Mouse (Mus musculus): ENCODE measurements around the gene Gm12185. TPM values are rescaled to one million over a fixed set of nuclear protein-coding genes. Genes with fewer than 3 reads are reported as not detected.

The Gm12185 gene
- 0.04 and 0.05 TPM in 2 replicates for polyA plus RNA-seq (2012; rRNA removed; ENCODE audit: low replicate concordance)

GRCm38 (mm10) chr11:48991740-48992520, at the start of gene Gm12185:
Gene Gm12185 (minus strand): TSS chr11:48992226.

GRCm38 (mm10) chr11:48994018-48994417, 2.0 kb upstream of the Gm12185 start, which contains the start of gene Tgtp1:
Gene Tgtp1 (minus strand): TSS chr11:48994172.

GRCm38 (mm10) chr11:48979251-48979650, 12.8 kb downstream of the Gm12185 start, which contains the start of gene 9930111J21Rik1:
Gene 9930111J21Rik1 (minus strand): TSS chr11:48979398.

GRCm38 (mm10) chr11:48978240-48978939, 13.6 kb downstream of the Gm12185 start, which contains the start of gene Olfr56:
Gene Olfr56 (plus strand): TSS chr11:48978889.

GRCm38 (mm10) chr11:48946090-48946489, 45.9 kb downstream of the Gm12185 start, which contains the start of gene Psme2b:
Gene Psme2b (minus strand): TSS chr11:48946190.

GRCm38 (mm10) chr11:48902021-48902420, 90.0 kb downstream of the Gm12185 start, which contains the start of gene Gm5431:
Gene Gm5431 (minus strand): TSS chr11:48902214.

GRCm38 (mm10) chr11:48871201-48871772, 120.7 kb downstream of the Gm12185 start, which contains the start of gene Irgm1:
Gene Irgm1 (minus strand): TSS chr11:48871683.

Other genes with a start within 250 kb of the Gm12185 start
- 1,617 and 1,811 TPM in 2 replicates for gene Rack1, start 191.9 kb downstream of the Gm12185 start, polyA plus RNA-seq (2012; rRNA removed; ENCODE audit: low replicate concordance)
- 18.0 and 20.2 TPM in 2 replicates for gene Trim41, start 174.9 kb downstream of the Gm12185 start, polyA plus RNA-seq (2012; rRNA removed; ENCODE audit: low replicate concordance)
- gene Trim7, start 166.1 kb downstream of the Gm12185 start, polyA plus RNA-seq (2012; rRNA removed; ENCODE audit: low replicate concordance) = 6.0 and 12.8 TPM in 2 replicates
- gene Gm12184, start 165.6 kb downstream of the Gm12185 start, polyA plus RNA-seq (2012; rRNA removed; ENCODE audit: low replicate concordance) = 2.8 and 3.5 TPM in 2 replicates
- gene Irgm1, start 120.5 kb downstream of the Gm12185 start, polyA plus RNA-seq (2012; rRNA removed; ENCODE audit: low replicate concordance) = 1.4 and 1.5 TPM in 2 replicates
- 0.06 and 0.66 TPM in 2 replicates for gene Gm5431, start 90.0 kb downstream of the Gm12185 start, polyA plus RNA-seq (2012; rRNA removed; ENCODE audit: low replicate concordance)
- gene Psme2b, start 46.0 kb downstream of the Gm12185 start, polyA plus RNA-seq (2012; rRNA removed; ENCODE audit: low replicate concordance) = 4.3 and 16.0 TPM in 2 replicates
- 0.07 TPM in 1 of 2 replicates, not detected in the other for gene Olfr56, start 13.3 kb downstream of the Gm12185 start, polyA plus RNA-seq (2012; rRNA removed; ENCODE audit: low replicate concordance)
- 0.21 and 0.46 TPM in 2 replicates for gene 9930111J21Rik1, start 12.8 kb downstream of the Gm12185 start, polyA plus RNA-seq (2012; rRNA removed; ENCODE audit: low replicate concordance)
- 0.16 and 0.33 TPM in 2 replicates for gene Tgtp1, start 1.9 kb upstream of the Gm12185 start, polyA plus RNA-seq (2012; rRNA removed; ENCODE audit: low replicate concordance)
- gene 9930111J21Rik2, start 59.0 kb upstream of the Gm12185 start, polyA plus RNA-seq (2012; rRNA removed; ENCODE audit: low replicate concordance) = 0.05 and 0.09 TPM in 2 replicates
- gene Tgtp2, start 72.0 kb upstream of the Gm12185 start, polyA plus RNA-seq (2012; rRNA removed; ENCODE audit: low replicate concordance) = 0.18 and 0.72 TPM in 2 replicates
- 2.2 and 5.1 TPM in 2 replicates for gene Ifi47, start 84.4 kb upstream of the Gm12185 start, polyA plus RNA-seq (2012; rRNA removed; ENCODE audit: low replicate concordance)
- gene Olfr1396, start 122.6 kb upstream of the Gm12185 start, polyA plus RNA-seq (2012; rRNA removed; ENCODE audit: low replicate concordance) = not detected in 2 replicates
- not detected in 2 replicates for gene Olfr1395, start 150.0 kb upstream of the Gm12185 start, polyA plus RNA-seq (2012; rRNA removed; ENCODE audit: low replicate concordance)
- gene Olfr1394, start 162.2 kb upstream of the Gm12185 start, polyA plus RNA-seq (2012; rRNA removed; ENCODE audit: low replicate concordance) = not detected in 2 replicates
- gene Btnl9, start 194.9 kb upstream of the Gm12185 start, polyA plus RNA-seq (2012; rRNA removed; ENCODE audit: low replicate concordance) = 1.8 and 1.9 TPM in 2 replicates
- gene Zfp62, start 211.1 kb upstream of the Gm12185 start, polyA plus RNA-seq (2012; rRNA removed; ENCODE audit: low replicate concordance) = 0.33 and 0.69 TPM in 2 replicates

Data from duodenum, adult 2 months (tissue).